Mouse (Mus musculus): ENCODE results near the gene Fam129b.

DNA sequence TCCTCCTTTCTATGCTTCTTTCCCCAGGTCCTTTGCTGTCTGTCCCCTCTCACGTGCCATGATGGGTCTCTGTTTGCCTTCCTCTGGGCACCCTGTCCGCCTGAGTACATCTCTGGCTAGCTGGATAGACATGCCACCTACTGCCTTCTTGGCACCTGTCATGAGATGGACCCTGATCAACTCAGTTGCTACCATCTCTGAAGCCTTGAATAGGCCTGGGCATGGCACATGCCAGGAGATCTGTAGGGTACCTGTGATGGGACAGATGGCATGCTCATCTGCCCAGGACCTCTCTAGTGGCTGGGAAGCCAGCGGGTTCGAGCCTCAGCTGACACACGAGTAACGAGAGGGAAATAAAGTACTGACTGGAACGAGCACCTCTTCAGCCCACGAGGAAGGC lies 98.3 kb downstream of the Fam129b start:
- TF ChIP-seq POLR2A (IDR thresholded peaks at IDR 0.05; ENCODE audit: extremely low read depth, insufficient read depth, low read length) (no peak), CTCF (IDR thresholded peaks at IDR 0.05; ENCODE audit: low read depth, low read length) (no peak)
